ENCODE assay signal across 9 mouse cellular contexts in the genomic region with DNA sequence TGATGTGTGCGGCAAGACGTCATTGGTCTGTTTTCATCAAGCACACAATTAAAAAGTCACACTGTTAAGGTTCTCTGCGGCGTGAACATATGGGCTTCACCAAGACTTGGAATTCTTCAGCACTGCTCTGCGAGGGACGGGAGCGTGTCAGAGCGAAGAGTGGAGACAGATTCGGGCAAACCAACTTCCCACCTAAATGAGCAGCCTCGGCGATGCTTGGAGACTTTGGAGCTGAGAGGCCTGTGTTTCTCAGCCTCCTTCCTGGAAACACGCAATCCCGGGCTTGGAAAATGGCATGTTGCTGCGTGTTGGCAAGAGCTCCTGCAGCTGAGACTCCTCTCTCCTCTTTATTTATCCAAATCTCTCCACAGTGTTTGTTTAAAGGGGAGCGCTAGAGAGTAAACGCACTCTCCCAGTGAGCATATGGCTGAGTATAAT.
DNase-seq lines count a peak whose midpoint lies in the region; ATAC-seq and TF ChIP-seq lines count a peak whose summit lies in the region.
"Had no signal": no experiment of that assay in that cellular context is flagged by ENCODE, and none has a peak within 500 bp of the region (broad histone marks: within the 10 kb centered on the region; RNA-seq: fewer than 3 reads in every experiment).

No protein-coding gene starts in this region.

- H3K36me3 ChIP-seq in midbrain, postnatal 0 days (ENCODE audit: insufficient read depth, low read length): peaks cover 14% of the 10 kb centered on the region
- H3K36me3 ChIP-seq in midbrain, embryonic 11.5 days (ENCODE audit: control insufficient read depth, insufficient read depth, low read length): no peaks in the 10 kb centered on the region
- no peaks in the 10 kb centered on the region for H3K36me3 ChIP-seq in stomach, embryonic 16.5 days (ENCODE audit: control insufficient read depth, insufficient read depth, low read length)
- H3K36me3 ChIP-seq in liver, postnatal 0 days (replicated peaks; ENCODE audit: insufficient read depth, low read length): 0 out of 2 replicates have a peak, but pooled peaks cover 2% of the 10 kb centered on the region

- peak; percentile 29 to 33 for DNase-seq in cerebellum, adult 2 months
- DNase-seq in cerebellum, adult 11-12 months: no peak
- peak; percentile 24 for DNase-seq in midbrain, postnatal 0 days (ENCODE audit: low spot score)
- DNase-seq in midbrain, embryonic 11.5 days (ENCODE audit: low spot score, missing footprints): no peak
- peak; percentile 68 to 69 for DNase-seq in left cerebral cortex, postnatal 36 days (ENCODE audit: low spot score in 2 of 2)
- no peak for DNase-seq in liver, postnatal 0 days
- no peak for DNase-seq in urinary bladder, postnatal 4 days (ENCODE audit: low spot score in 2 of 2)
- DNase-seq: spleen, adult 18-20 months had no signal

- no peak overlapping the region for H3K9ac ChIP-seq in midbrain, postnatal 0 days (replicated peaks; ENCODE audit: low read length, poor library complexity, severe bottlenecking)
- no peak overlapping the region for H3K9ac ChIP-seq in midbrain, embryonic 11.5 days (ENCODE audit: low read length)
- H3K9ac ChIP-seq in stomach, embryonic 16.5 days (ENCODE audit: low read length): no peak overlapping the region; the same call in 1 of the 2 replicates
- H3K9ac ChIP-seq in liver, postnatal 0 days (replicated peaks): no peak overlapping the region

- TF ChIP-seq CTCF in cerebellum, adult 2 months (IDR thresholded peaks at IDR 0.05; ENCODE audit: borderline replicate concordance, insufficient read depth, low read depth, low read length): no peak
- TF ChIP-seq CTCF in midbrain, postnatal 0 days (IDR thresholded peaks at IDR 0.05): 0 out of 2 replicates have a peak, but pooled peaks have one; percentile 11
- no peak for TF ChIP-seq CTCF in liver, postnatal 0 days (IDR thresholded peaks at IDR 0.05; ENCODE audit: low read depth)

- no peak for ATAC-seq in midbrain, postnatal 0 days (ENCODE audit: low FRiP score)
- ATAC-seq in midbrain, embryonic 11.5 days (ENCODE audit: low FRiP score): no peak
- peak; percentile 78; the same call in 1 of the 2 replicates for ATAC-seq in stomach, embryonic 16.5 days (ENCODE audit: insufficient read depth, low FRiP score)
- no peak for ATAC-seq in liver, postnatal 0 days

- no peaks in the 10 kb centered on the region for H3K4me1 ChIP-seq in cerebellum, adult 2 months (ENCODE audit: control insufficient read depth, insufficient read depth, low read length)
- no peaks in the 10 kb centered on the region for H3K4me1 ChIP-seq in midbrain, postnatal 0 days (ENCODE audit: insufficient read depth, low read length)
- no peaks in the 10 kb centered on the region for H3K4me1 ChIP-seq in midbrain, embryonic 11.5 days (ENCODE audit: control insufficient read depth, insufficient read depth, low read length)
- H3K4me1 ChIP-seq in stomach, embryonic 16.5 days (ENCODE audit: control insufficient read depth, insufficient read depth, low read length): peaks cover 10% of the 10 kb centered on the region
- H3K4me1 ChIP-seq in liver, postnatal 0 days (ENCODE audit: insufficient read depth): no peaks in the 10 kb centered on the region; the same call in 1 of the 2 replicates

- TF ChIP-seq EP300 in liver, postnatal 0 days (IDR thresholded peaks at IDR 0.05; ENCODE audit: low read depth): no peak

- no peaks in the 10 kb centered on the region for H3K27me3 ChIP-seq in cerebellum, adult 2 months (ENCODE audit: control insufficient read depth, insufficient read depth, low read length)
- H3K27me3 ChIP-seq in midbrain, postnatal 0 days (ENCODE audit: insufficient read depth, low read length): no peaks in the 10 kb centered on the region
- H3K27me3 ChIP-seq in midbrain, embryonic 11.5 days (ENCODE audit: control insufficient read depth, insufficient read depth, low read length): no peaks in the 10 kb centered on the region
- H3K27me3 ChIP-seq in stomach, embryonic 16.5 days (ENCODE audit: control insufficient read depth, insufficient read depth, low read length): no peaks in the 10 kb centered on the region
- no peaks in the 10 kb centered on the region for H3K27me3 ChIP-seq in liver, postnatal 0 days (ENCODE audit: insufficient read depth, low read length)

- 46% methylated on average over 16 of the region's 16 CpGs for WGBS in cerebellum, adult 2 months
- WGBS in midbrain, postnatal 0 days: 75% methylated on average over 16 of the region's 16 CpGs
- WGBS in midbrain, embryonic 11.5 days: 72% methylated on average over 16 of the region's 16 CpGs
- 30% methylated on average over 16 of the region's 16 CpGs for WGBS in stomach, embryonic 16.5 days
- WGBS in liver, postnatal 0 days (ENCODE audit: insufficient replicate concordance): 67% methylated on average over 16 of the region's 16 CpGs

- no peak overlapping the region for H3K4me3 ChIP-seq in cerebellum, adult 2 months (replicated peaks; ENCODE audit: insufficient read depth, low read depth, low read length)
- no peak overlapping the region for H3K4me3 ChIP-seq in midbrain, postnatal 0 days (ENCODE audit: low read depth, low read length)
- no peak overlapping the region for H3K4me3 ChIP-seq in midbrain, embryonic 11.5 days (ENCODE audit: low read depth, low read length)
- H3K4me3 ChIP-seq in stomach, embryonic 16.5 days (replicated peaks; ENCODE audit: low read length): no peak overlapping the region
- H3K4me3 ChIP-seq in liver, postnatal 0 days (ENCODE audit: low read depth, low read length): no peak overlapping the region

- H3K27ac ChIP-seq in cerebellum, adult 2 months (ENCODE audit: insufficient read depth, low read length): no peak overlapping the region
- H3K27ac ChIP-seq in midbrain, postnatal 0 days (ENCODE audit: low read depth, low read length): no peak overlapping the region
- H3K27ac ChIP-seq in midbrain, embryonic 11.5 days (ENCODE audit: low read depth, low read length): no peak overlapping the region
- H3K27ac ChIP-seq in stomach, embryonic 16.5 days (ENCODE audit: low read length): peak overlapping the region; percentile 71
- H3K27ac ChIP-seq in liver, postnatal 0 days (ENCODE audit: low read depth): no peak overlapping the region

- H3K4me2 ChIP-seq in midbrain, postnatal 0 days (ENCODE audit: low read depth, low read length, poor library complexity, severe bottlenecking): no peak overlapping the region
- no peak overlapping the region for H3K4me2 ChIP-seq in midbrain, embryonic 11.5 days
- H3K4me2 ChIP-seq in stomach, embryonic 16.5 days (ENCODE audit: low read depth, low read length): peak overlapping the region; percentile 31
- no peak overlapping the region for H3K4me2 ChIP-seq in liver, postnatal 0 days (ENCODE audit: low read depth, low read length)

- H3K9me3 ChIP-seq in midbrain, postnatal 0 days (ENCODE audit: low read length): no peaks in the 10 kb centered on the region
- no peaks in the 10 kb centered on the region for H3K9me3 ChIP-seq in midbrain, embryonic 11.5 days (ENCODE audit: control insufficient read depth, low read length)
- H3K9me3 ChIP-seq in stomach, embryonic 16.5 days (replicated peaks; ENCODE audit: control insufficient read depth, low read length): no peaks in the 10 kb centered on the region
- no peaks in the 10 kb centered on the region for H3K9me3 ChIP-seq in liver, postnatal 0 days (ENCODE audit: low read length)

- no peak for TF ChIP-seq POLR2A in cerebellum, adult 2 months (IDR thresholded peaks at IDR 0.05; ENCODE audit: borderline replicate concordance, insufficient read depth, low read length)

- intact Hi-C loops in left cerebral cortex, postnatal 36 days (cut with DNase I): loop anchor here (5.0 kb wide), 1 partner anchor 174 kb away; no protein-coding TSS in a partner anchor

Comparison
In these comparisons a context has a peak if more than half of its experiments do, and no peak if none do; other contexts are left out.
1. DNase-seq: peak in cerebellum, adult 2 months (2 of 2), midbrain, postnatal 0 days (single experiment) and left cerebral cortex, postnatal 36 days (2 of 2); none in cerebellum, adult 11-12 months (single experiment), midbrain, embryonic 11.5 days (single experiment), liver, postnatal 0 days (single experiment) and urinary bladder, postnatal 4 days (0 of 2).